Mouse (Mus musculus): ENCODE data around the gene Top3b.

DNA sequence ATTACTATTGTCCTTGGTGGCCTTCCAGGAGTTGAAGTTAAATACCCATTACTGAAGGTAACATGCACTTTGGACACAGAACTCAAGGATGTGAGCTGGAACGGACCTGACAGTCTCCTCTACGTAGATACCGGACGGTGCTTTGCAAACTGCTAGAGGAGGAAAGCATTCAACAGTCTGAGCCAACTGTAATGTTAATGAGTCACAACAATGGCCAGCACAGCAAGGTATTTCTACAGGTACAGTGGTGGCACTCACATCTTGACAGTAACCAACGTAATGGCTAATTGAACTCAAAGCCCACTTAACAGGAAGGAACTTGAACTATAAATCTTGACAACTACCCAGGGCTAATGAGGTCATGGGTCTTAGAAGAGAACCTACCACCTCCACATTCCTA, 45.1 kb upstream of the Top3b start:
- TF ChIP-seq GATA1 (IDR thresholded peaks at IDR 0.05; ENCODE audit: low read length): no peak
- no peak for TF ChIP-seq TAL1 (IDR thresholded peaks at IDR 0.05; ENCODE audit: low read length)
